Mouse (Mus musculus) ovary, postnatal 36 days (tissue): ENCODE data around the gene Leprot.

ENCODE experiments used
- DNase-seq: peaks from one replicate; pipeline ENCODE4 v3.0.0; 2022; ENCODE audit warnings: low spot score, mixed read lengths

Gene Leprot

DNA sequence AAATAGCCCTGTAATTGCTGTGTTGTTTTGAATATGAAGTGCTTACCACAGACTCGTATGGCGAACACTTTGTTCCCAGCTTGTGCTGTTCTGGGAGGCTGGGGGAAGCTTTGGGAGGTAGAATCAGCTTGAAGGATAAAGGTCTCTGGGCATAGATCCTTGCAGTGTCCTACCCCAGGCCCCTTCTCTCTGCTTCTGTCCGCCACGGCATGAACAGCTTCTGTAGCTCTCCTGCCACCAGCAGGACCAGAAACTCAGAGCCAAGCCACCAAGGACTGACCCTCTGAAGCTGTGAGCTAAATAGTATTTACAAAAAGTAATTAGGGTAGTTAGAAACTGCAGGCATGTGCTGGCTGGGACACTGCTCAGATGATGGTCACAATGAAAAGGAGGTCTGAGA, 17.2 kb downstream of the Leprot start:
- no peak for DNase-seq

DNA sequence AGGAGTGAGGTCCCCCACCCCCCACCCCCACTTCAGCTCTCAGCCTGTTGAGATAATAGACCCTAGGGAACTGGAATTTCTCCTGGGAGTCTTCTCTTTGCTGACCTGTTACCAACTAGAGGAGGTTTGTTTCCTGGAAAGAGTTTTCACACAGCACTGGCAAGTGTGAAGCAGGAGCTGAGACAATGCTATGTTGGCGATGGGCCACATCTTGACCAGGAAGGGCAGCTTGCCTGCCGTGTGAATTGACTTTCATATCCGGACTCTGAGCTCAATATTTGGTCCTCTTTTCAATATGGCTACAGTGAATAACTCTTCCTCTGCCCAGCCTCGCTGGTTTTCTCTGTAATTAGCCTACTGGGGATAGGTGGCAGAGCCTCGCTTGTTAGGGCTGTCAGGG, 21.6 kb downstream of the Leprot start:
- DNase-seq = no peak

DNA sequence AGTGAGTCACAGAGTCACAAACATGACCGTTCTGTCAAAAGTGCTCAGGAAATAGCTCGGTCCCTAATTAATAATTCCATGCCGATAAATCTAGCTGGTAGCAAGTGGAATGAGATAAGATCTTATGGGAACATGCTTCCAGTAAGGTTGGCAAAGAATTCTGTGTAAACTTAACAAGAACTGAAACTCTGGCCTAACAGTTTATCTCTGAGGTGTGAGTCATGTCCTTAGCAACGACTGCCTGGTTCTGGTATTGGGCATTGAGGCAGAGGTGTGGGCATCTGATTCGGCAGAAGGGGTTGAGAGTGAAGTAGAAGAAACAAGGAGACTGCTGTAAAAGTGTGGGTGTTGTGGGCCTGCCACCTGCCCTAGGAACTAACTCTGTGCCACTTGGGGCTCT, 22.3 kb downstream of the Leprot start:
- no peak for DNase-seq

DNA sequence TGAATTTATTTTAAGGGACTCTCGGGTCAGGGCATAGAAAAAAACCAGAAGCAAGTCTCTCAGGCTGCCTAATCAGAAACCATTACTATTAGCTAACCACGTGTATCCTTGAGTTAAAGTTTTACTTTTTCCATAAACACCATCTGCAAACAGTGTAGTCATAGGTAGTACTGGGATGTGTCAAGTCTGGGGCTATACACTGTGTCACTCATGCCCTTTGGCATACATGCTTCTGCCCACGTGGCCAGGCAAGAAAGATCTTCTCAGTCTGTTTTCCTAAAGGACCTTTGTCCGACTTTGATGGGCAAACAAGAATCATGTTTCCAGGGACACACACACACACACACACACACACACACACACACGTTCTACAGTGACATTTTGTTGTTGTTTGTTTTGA, 27.3 kb downstream of the Leprot start:
- DNase-seq = no peak

DNA sequence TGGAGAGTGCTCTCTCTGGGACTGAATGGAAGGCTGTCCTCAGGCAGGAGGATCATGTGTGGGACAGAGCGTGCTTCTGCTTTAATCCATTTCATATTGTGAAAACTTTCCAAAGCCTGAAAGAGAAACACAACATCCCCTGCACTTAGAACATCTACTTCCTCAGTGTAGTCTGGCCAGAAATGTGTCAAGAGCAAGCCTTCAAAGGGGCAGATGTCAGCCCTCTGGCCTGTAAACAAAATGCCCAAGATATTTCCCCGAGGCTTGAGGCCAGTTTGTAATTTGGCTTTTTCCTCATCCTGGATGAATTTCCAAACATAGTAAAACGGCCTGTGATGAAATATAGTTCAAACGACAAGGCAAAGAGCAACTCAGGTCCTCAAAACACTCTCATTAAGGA, 28.2 kb downstream of the Leprot start:
- peak; percentile 15 for DNase-seq

DNA sequence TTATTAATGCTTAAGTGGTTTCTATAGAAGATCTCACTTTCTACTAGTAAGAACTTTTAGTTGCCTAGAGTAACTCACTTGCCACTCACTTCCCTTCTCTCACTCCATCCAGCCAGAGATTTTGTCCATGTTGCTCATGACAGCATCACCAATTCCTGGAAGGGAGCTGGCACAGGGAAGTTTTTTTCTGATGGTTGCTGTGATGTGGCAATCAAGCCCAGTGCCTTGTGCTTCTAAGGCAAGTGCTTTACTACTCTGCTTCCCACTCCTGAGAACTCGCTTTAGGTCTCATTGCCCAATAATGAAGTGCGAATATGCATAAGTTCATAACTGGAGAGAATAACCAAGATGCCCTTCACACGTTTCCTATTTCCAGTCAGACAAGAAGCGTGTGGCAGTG, 35.1 kb downstream of the Leprot start:
- DNase-seq = no peak

DNA sequence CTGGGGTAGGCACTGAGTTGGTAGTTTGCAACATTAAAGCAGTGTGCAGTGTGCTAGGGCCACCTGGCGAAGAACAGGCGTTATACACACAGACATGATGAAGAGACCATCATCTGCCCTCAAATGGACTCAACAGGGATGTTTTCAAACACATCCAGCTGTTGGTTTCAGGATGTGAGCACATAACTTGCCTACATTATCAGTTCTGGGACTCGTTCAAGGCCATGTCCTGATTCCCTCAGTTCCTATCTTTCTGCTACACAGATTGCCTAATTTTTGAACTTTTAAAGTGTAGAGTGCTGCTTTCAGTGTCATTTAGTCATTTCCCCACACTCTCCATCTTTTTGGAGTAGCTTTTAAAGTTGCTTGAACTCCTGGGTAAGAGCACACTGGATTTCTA, 35.6 kb downstream of the Leprot start:
- DNase-seq = no peak

DNA sequence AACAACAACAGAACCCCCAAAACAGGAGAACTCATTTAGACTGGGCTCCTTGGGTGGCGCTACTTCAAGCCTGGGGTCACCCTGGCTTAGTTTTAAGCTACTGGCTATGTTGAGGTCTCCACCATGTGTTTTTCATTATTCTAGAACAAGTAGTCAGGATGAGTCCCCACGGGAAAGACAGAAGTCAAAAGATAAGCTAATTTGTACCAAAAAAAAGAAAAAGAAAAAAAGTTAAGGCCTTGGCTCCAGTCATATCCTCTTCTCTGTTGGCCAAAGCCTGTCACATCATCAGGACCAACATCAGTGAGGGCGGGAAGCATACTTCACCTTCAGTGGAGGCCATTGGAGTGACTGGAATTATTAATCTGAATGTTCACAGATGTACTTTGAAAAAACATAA, 37.3 kb downstream of the Leprot start:
- DNase-seq = no peak

DNA sequence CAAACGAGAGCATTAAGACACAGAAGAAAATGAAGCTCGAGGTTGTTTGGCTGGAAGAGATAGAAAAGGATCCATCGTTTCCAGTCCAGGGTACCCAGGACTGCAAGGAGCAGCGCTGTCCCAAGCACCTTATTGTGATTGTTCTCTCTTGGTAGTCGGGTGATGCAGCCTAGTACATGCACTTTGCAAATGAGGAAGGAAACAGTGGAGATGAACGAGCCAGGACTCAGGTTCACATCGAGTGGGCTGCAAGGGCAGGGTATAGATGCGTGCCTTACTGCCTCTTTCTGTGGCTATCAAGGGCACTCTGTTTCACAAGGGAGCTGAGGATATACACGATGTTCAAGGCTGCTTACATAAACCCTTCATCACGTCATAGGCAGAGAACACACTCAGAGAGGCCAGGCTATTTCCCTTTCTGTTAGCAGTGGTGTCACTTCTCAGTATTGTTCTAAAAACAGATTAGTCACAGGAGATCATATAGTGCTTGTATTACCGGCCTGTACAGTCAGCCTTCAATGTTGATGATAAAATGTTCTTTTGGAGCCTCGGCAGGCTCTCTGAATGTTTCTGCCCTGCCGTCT, 38.8 kb downstream of the Leprot start:
- DNase-seq = no peak

DNA sequence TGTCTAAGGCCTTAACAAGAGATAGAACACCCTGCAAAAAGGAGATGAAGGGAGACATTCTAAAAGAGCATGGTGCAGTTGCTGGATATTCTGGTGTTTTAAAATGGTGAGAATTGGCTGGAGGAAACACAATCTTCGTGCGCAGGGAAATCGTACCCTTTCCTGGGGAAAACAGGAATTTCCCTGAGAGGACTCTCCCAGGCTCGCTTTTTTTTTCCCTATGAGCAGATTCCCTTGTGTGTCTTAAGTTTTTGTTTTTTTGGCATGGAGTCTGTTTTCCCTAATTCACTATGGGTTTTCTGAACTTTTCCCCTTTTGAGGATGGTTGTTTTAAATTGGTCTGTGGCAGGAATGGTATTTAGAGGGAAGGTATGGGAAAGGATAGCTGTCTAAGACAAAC, 41.7 kb downstream of the Leprot start:
- no peak for DNase-seq

DNA sequence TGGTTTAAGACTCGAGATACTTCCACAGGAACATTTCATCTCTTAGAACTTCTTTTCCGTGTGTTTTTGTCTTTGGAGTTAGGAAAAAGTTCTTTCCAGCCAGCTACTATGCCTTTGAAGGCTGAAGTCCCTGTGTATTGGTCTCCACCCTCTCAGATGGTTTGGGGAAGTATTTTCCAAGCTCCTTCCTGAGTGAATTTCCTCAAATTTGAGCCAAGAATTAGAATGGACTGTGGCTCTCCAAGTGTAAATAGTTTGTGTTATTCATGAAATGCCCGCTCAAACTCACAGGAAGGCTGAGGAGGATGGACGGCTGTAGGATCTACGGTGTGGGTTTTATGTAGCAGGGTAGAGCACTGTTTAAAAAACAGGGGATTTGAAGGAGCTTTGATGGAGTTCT, 42.1 kb downstream of the Leprot start:
- DNase-seq = no peak

DNA sequence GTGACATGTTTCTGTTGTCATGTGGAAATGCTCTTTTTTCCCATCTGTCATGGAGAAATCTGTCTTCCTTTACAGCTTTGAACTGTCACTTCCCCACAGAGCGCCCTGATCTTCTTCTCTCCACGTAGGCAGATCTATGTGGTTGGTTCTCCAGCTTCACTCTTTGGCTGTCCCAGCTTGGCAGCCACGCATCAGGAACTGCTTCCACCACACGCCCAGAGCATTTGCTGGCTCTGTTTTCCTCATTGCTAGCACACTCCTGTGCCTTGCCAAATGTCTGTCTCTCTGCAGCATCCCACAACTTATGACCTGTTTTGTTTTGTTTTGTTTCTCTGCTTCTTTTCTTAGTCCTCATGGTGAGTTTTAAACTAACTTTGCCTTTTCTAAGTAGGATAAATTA, 45.4 kb downstream of the Leprot start:
- DNase-seq = no peak

DNA sequence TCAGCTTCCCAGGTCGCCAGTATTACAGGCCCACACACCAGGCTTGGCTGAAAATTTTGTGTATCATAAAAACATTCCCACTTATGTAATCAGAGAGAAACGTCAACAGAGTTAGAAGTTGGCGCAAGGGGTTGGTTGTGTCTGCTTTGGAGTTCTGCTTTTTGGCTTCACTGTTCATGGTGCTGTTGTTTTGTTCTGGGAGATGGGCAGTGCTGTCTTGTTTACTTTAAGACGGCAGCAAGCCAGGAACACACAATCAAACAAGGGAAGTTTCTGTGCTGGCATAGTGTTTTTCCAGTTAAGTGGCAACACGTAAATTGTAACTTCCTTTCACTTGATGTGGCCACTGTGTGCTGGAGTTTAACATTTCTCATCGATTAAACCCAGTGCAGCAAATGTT, 47.0 kb downstream of the Leprot start:
- DNase-seq = no peak

DNA sequence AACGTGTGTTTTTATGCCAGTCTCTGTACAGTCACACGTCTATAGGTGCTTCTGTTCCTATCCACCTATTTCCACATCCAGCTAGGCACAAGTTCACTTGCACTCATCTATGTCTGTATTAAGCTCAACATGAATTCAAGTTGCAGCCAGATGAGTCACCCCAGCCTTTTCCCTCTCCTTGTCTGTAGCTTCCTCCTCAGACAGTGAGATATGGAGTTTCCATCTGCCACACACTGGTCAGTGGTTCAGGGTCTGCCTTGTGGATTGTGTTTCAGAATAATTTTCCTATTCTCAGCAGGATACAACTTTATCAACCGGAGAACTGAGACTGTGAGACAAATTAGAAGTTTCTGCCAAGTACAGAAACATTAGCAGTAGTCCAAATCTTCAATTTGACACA, 49.7 kb downstream of the Leprot start:
- no peak for DNase-seq

DNA sequence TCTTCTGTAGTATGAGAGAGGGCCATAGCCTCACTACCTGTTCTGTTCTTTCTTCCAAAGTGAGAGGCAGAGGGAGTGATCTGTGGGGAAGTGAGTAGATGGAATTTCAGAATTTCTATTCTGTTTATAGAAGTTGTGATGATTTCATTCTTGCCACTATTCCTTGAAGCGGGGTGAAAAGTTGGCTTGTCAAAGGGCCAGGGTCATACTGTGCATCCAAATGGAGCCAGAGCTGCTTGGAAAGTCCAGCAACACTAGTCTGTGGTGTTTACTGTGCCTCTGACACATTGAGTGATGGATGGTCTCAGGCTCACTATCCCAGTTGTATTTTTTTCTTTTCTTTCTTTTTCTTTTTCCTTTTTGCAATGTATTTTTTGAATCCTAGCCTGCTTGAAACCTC, 51.9 kb downstream of the Leprot start:
- DNase-seq = no peak

DNA sequence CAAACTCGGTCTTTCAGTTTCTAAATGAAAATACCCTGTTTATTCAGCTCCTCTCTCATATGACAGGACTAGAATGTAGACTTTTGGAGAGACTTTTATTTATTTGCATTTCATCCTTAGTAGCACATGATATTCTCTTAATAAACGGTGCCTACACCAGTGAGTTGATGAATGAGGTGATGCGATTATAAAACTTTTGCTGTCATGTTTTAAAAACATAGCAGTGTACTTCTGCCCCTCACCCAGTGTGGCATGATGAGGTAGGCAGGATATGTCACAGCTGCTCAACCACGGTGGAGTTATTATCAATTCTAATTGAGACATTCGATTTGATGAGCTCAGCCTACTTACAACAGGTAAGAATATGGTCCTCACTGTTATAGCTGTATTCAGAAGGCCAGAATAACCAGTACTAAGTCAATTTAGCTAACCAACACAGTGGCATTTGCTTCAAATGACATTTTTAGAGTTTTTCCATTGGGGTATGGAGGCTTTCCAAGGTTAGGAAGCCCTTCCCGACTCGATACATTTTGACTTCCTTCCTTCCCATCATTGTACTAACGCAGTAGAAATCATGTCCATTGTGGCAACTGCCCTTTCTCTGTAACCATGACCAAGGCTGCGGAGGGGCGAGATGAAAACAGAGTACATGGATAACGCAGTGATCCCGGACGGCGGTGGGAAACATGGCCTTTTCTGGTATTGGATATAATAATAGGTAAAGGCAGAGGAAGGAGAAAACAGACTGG, 53.5 kb downstream of the Leprot start:
- no peak for DNase-seq

DNA sequence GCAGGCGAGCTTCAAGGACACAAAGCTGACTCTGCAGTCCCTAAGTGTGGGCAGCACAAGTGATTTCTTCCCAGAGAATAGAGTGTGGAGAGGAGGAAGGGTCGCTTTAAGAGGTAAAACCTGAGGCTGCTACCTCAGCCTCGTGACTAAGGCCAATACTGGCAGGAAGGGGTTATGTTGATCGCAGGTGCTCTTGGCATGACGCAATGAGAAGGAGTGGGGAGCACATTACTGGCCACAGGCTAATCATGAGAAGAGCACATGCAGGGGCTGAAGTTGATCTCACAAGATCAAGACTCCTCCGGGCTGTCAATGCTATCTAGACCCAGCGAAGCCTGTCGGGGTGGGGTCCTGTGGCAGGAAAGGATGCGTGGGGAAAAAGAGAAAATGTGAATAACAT, 57.8 kb downstream of the Leprot start:
- DNase-seq = no peak

DNA sequence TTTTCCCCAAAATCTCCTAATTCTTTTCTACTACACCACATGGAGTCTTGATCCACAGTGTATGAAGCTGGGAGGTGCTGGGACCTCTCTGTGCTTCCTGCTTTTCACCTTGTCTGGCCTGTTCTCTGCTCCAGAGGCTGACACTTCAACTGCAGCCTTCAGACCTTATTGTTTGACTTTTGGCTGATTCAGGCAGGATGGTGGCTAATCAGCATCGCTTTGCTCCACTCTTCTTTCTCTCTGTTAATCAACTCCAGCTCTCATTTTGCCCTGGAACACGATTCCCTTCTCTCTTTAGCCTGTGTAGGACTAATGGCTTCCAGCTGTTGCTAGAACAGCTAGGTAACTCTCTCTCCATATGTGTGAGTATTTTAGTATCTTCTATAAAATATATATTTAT, 59.7 kb downstream of the Leprot start:
- DNase-seq = no peak

DNA sequence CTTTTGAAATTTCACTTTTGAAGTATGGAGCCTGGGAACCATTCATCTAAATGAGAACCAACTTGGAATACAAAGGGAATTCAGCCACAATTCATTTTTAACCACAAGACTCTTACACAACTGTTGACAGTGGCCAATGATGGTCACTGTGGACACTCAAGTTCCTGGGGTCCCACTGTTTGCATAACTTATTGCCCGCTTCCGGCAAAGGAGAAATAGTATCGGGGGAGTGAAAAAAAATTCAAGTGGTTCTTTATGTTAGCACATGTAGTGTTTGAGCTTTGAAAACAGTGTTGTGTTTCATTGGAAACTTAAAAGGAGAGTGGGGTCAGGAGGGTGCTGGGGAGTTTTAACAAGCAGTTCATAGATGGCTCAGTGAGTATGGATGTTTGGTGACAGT, 60.4 kb downstream of the Leprot start:
- DNase-seq = no peak
